Mouse (Mus musculus): ENCODE data around the gene Slc38a8.

Slc38a8 gene

GRCm38 (mm10) chr8:119439424-119439823, 62.1 kb downstream of the Slc38a8 start:
- in situ Hi-C loops (cut with MseI, MboI) = no loop called here

- in situ Hi-C loops (cut with MseI, MboI) = no loop called here
Observed at GRCm38 (mm10) chr8:119438876-119439275, 62.6 kb downstream of the Slc38a8 start.

GRCm38 (mm10) chr8:119437506-119437905, 64.0 kb downstream of the Slc38a8 start:
- in situ Hi-C loops (cut with MseI, MboI) = no loop called here

DNA sequence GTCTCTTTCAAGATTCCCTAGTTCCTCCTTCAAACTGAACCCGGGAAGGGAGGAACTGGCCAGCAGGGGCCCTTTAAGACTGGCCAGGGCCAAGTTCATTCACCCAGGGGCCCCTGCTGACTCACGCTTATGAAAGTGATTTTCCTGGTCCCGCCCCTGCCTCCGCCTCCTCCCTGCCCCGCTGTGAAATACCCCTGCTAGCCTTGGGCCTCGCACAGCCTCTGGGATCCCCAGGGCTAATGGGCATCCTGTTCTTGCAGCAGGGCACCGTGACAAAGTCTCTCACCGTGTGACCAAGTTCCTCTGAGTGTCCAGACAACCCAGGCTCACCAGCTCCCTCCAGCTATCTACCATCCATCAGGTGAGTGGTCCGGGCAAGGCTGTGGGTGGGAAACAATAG, 64.6 kb downstream of the Slc38a8 start:
- in situ Hi-C loops (cut with MseI, MboI) = no loop called here

DNA sequence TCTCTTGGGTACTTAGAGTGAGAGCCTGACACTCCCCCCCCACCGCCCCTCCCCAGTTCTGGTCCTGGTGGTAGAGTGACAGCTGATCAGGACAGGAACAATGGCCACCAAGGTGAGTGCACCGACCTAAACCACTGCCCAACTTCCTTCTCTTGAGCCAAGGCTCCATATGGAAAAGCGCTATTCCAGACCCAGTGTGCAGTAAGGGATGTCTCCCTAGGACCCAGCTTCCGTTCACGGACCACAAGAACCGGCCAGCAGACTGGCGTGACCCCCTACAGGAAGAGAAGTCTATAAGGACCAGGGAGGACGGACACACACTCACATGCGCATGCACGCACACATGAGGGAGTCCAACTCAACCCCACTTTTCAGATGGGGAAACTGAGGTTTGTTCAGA, 65.2 kb downstream of the Slc38a8 start:
- in situ Hi-C loops (cut with MseI, MboI) = no loop called here

GRCm38 (mm10) chr8:119435527-119435926, 66.0 kb downstream of the Slc38a8 start:
- in situ Hi-C loops (cut with MseI, MboI) = no loop called here

DNA sequence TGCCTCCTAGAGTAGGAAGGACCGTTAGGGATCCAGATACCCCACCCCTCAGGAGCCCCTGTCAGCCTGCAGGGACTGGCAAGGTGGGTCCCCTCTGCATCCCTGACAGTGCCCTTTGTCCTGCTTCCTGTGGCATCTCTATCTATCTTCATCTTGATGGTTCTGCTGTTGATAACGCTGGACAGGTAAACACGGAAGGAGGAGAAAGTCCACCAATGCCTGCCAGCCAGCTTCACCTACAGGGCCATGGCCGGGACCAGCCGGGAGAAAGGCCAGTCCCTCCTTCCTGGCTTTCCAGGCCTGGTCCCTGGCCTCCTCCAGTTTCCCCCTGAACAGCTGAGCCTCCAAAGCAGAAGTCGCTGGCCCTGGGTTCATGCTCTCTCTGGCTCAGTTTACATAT, 66.9 kb downstream of the Slc38a8 start:
- in situ Hi-C loops (cut with MseI, MboI) = no loop called here

DNA sequence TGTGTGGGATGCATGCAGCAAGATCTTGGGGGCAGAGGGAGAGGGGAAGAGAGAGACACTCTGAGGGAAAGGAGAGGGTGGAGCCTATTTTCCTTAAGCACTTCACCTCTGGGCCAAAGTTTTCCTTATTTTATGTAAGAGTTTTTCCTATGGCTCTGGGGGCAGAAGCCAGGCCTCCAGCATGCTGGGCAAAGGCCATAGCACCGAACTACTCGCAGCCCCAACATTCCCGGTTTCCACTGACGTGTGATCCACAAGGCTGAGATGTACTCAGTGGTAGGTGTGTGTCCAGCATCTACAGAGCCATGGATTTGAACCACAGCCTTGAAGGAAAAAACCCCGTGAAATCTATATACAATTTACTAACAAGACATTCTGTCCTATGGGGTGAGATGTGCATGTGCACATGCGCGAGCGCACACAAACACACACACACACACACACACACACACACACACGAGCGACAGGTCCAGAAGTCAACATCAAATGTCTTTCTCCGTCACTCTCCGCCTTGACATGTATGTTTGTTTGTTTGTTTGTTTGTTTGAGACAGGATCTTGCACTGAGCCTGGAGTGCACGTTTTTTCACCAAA, 67.8 kb downstream of the Slc38a8 start, which contains the start of gene Osgin1:
TSS of gene Osgin1 (plus strand) at position 543 of the 593 bp plus-strand sequence.
- in situ Hi-C loops (cut with MseI, MboI) = no loop called here

DNA sequence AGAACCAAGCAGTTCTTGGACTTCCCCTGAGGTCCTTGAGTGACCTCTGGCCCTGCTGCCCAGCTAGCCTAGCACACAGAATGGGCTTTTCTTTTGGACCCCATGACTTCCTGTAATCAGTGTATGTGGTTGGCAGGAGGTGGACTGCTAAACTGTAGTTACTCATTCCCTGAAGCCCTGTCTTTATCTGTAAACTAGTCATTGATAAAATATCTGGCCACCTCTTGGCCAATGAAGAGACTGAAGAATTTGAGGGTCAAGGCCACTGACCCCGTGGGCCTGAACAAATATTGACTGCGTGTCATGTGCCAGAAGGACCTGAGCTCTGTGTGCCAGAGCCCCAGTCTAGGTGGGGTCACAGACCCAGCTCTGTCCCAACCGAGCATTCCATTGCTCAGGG, 69.1 kb downstream of the Slc38a8 start:
- in situ Hi-C loops (cut with MseI, MboI) = no loop called here

GRCm38 (mm10) chr8:119430690-119431089, 70.8 kb downstream of the Slc38a8 start:
- in situ Hi-C loops (cut with MseI, MboI) = no loop called here

DNA sequence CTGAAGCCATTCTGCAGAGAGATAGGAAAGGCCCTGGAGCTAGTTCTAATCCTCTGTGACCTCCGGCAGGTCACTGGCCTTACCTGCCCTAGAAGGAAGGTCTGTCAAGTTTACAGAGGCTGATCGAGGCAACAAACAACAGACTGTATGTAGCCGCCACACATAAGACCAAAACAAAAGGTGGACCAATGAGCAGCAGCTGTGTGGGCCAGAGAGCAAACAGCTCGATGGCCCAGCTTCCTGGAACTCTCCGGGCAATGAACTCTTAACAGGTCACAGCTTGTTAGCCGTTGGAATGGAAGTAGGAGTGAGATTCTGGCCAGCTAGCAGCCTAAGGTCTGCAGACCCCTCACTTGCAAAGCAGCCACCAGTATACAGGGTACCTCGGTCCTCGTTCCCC, 71.2 kb downstream of the Slc38a8 start:
- in situ Hi-C loops (cut with MseI, MboI) = no loop called here

Data from mouse trophoblast stem cell (cell line).